Mouse (Mus musculus) Patski (cell line): ENCODE data around the gene Gm17324. TPM values are rescaled to one million over a fixed set of nuclear protein-coding genes. Genes with fewer than 3 reads are reported as not detected.

Source experiments
- ATAC-seq: fragments of 100-300 bp; one replicate; pipeline ENCODE4 v1.8.0; 2021
- CTCF ChIA-PET: fragments of 350-600 bp; sonication (Branson Sonifier 250); formaldehyde crosslinking; loops from one replicate; lab custom pipeline; 2022; ENCODE audit warnings: inconsistent platforms; lab: Charles Lee
- POLR2A ChIA-PET: fragments of 350-600 bp; sonication (Branson Sonifier 250); formaldehyde crosslinking; loops from one replicate; lab custom pipeline; 2022; ENCODE audit warnings: antibody characterized with exemption, inconsistent platforms; lab: Charles Lee
- DNase-seq: peaks from one replicate; pipeline ENCODE4 v3.0.0-alpha.2; 2011; ENCODE audit warnings: low read depth, low spot score
- H3K27me3 ChIP-seq: fragments of 371-371 bp; one replicate; pipeline ENCODE4 v1.5.1; 2021
- CTCF ChIP-seq: fragments of 100-300 bp; IDR thresholded peaks from one replicate; pipeline ENCODE4 v1.5.1; 2021
- in situ Hi-C: fragments of 300-500 bp; cut with MboI; formaldehyde crosslinking; loops from 3 replicates; pipeline ENCODE4 v1.11.1; 2018; ENCODE audit warnings: low pct_unique_long_range_greater_than_20kb, mixed read lengths
- polyA plus RNA-seq: library from polyadenylated mRNA; unstranded; gene quantifications from one replicate; pipeline ENCODE4 v1.2.3, GENCODE M21; 2021

The Gm17324 gene
- polyA plus RNA-seq, 1 experiment from 2014 or later, result not detected

GRCm38 (mm10) chr9:78432471-78432870 is 16.1 kb downstream of the Gm17324 start:
- TF ChIP-seq CTCF, result no peak
- CTCF ChIA-PET, result interaction anchor here (1.4 kb wide), 1 partner anchor 10 kb away, joined by 4 read pairs; no protein-coding TSS in a partner anchor
- DNase-seq (no peak), ATAC-seq (no peak)
- H3K27me3 ChIP-seq, result peaks cover 11% of the 10 kb centered on the region
- in situ Hi-C loops, result no loop called here
- POLR2A ChIA-PET, result no interaction called here

DNA sequence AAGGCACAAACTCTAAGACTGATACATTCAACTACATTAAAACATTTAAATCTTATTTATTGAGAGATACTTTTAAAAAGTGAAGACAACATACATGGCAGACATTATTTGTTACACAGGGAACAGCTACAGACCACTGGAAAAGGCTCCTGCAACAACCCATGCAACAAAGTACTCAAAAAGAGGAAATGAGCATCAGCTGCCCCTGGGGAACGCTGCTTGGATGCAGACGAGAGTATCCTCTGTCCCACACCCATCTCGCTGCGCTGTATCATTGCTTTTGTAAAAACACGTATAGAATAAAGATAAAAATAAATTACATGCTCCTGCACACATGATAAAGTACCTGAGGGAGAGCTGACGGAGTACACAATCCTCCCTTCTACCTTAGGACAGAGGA is 18.1 kb downstream of the Gm17324 start:
- CTCF ChIA-PET, result interaction anchor here (1.0 to 1.6 kb wide), 3 partner anchors 18 to 72 kb away, joined by 3 read pairs; no protein-coding TSS in a partner anchor
- ATAC-seq (no peak), DNase-seq (no peak)
- in situ Hi-C loops, result no loop called here
- POLR2A ChIA-PET, result interaction anchor here (0.7 kb wide), 1 partner anchor 156 kb away, joined by 4 read pairs; no protein-coding TSS in a partner anchor
- no peak for TF ChIP-seq CTCF
- H3K27me3 ChIP-seq, result peaks cover 9% of the 10 kb centered on the region

DNA sequence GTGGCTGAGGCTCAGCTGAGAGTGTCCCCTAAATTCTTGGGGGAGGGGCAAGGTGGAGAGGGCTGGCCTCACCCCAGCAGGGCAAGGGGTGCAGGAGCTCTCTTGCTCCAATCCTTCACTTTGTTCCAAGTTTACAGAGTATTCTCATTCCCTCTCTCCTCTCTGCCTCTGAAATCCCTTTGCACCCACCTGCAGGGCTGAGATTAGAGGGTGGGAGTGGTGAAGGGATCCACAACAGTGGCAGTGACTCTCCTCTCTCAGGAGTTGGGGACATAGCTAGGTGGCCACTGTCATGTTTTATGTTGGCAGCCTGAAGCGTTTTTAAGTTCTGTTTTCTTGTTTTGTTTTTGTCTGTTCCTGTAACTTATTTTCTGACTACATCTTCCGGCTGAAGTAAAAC is 19.0 kb downstream of the Gm17324 start:
- in situ Hi-C loops, result no loop called here
- ATAC-seq, result no peak

GRCm38 (mm10) chr9:78428870-78429432 is 19.6 kb downstream of the Gm17324 start:
- TF ChIP-seq CTCF, result no peak
- in situ Hi-C loops, result no loop called here
- ChIA-PET POLR2A (no interaction called here), CTCF (no interaction called here)
- no peaks in the 10 kb centered on the region for H3K27me3 ChIP-seq
- no peak for DNase-seq
- ATAC-seq, result no peak

More for the DNA sequence above, 19.0 kb downstream of the Gm17324 start:
- no peaks in the 10 kb centered on the region for H3K27me3 ChIP-seq
- ChIA-PET POLR2A (no interaction called here), CTCF (no interaction called here)
- DNase-seq, result no peak
- TF ChIP-seq CTCF, result no peak

- DNase-seq (no peak), ATAC-seq (no peak)
- ChIA-PET POLR2A (no interaction called here), CTCF (no interaction called here)
- H3K27me3 ChIP-seq, result peaks cover 2% of the 10 kb centered on the region
- TF ChIP-seq CTCF, result no peak
- in situ Hi-C loops, result no loop called here
Observed at GRCm38 (mm10) chr9:78428185-78428584, 20.4 kb downstream of the Gm17324 start.

- H3K27me3 ChIP-seq, result peaks cover 8% of the 10 kb centered on the region
- ChIA-PET POLR2A (no interaction called here), CTCF (no interaction called here)
- no peak for TF ChIP-seq CTCF
- ATAC-seq (no peak), DNase-seq (no peak)
- in situ Hi-C loops, result no loop called here
Observed at GRCm38 (mm10) chr9:78427362-78427781, 21.2 kb downstream of the Gm17324 start.

GRCm38 (mm10) chr9:78401596-78401995 is 47.0 kb downstream of the Gm17324 start:
- no peak for TF ChIP-seq CTCF
- no peak for ATAC-seq
- peaks cover 16% of the 10 kb centered on the region for H3K27me3 ChIP-seq
- POLR2A ChIA-PET, result no interaction called here
- in situ Hi-C loops, result no loop called here
- no peak for DNase-seq
- CTCF ChIA-PET, result no interaction called here

DNA sequence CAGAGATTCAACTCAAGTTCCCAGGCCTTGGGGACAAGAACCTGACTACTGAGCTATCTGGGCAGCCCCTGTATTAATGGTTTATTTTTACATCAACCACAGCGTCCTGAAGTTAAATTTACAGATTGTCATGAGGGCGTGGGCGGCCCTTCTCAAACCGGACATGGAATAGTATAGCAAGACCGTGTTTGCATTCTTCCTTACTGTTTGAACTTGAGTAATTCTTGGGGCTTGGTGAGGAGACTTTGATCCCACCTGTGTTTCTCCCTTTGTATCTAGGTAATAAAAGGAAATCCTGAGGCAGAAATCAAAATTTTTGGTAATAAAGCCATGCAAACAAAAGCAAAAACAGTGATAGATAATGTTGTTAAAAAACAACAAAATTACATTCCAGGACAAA is 48.0 kb downstream of the Gm17324 start:
- POLR2A ChIA-PET, result no interaction called here
- DNase-seq (no peak), ATAC-seq (no peak)
- CTCF ChIA-PET, result no interaction called here
- in situ Hi-C loops, result no loop called here
- H3K27me3 ChIP-seq, result peaks cover 19% of the 10 kb centered on the region
- TF ChIP-seq CTCF, result no peak

Other genes starting within 250 kb of the Gm17324 start
- gene Gsta1, start 218.1 kb downstream of the Gm17324 start, polyA plus RNA-seq, result 1.8 TPM
- 0.51 TPM for gene Gm3776, start 191.7 kb downstream of the Gm17324 start, polyA plus RNA-seq
- gene Gm10639, start 158.9 kb downstream of the Gm17324 start, polyA plus RNA-seq, result 0.26 TPM
- gene Omt2a, start 134.0 kb downstream of the Gm17324 start, polyA plus RNA-seq, result not detected
- gene Omt2b, start 121.2 kb downstream of the Gm17324 start, polyA plus RNA-seq, result not detected
- 2.1 TPM for gene Gsta2, start 93.0 kb downstream of the Gm17324 start, polyA plus RNA-seq
- gene Dppa5a, start 80.6 kb downstream of the Gm17324 start, polyA plus RNA-seq, result not detected
- not detected for gene Ooep, start 70.1 kb downstream of the Gm17324 start, polyA plus RNA-seq
- 0.03 TPM for gene Ddx43, start 53.0 kb downstream of the Gm17324 start, polyA plus RNA-seq
- 3.0 TPM for gene Cgas, start 5.5 kb downstream of the Gm17324 start, polyA plus RNA-seq
- gene Mto1, start 578 bp downstream of the Gm17324 start, polyA plus RNA-seq, result 23.8 TPM
- gene Eef1a1, start 40.4 kb upstream of the Gm17324 start, polyA plus RNA-seq, result 8,737 TPM
- 29.9 TPM for gene Slc17a5, start 139.3 kb upstream of the Gm17324 start, polyA plus RNA-seq
- 6.5 TPM for gene Cd109, start 166.8 kb upstream of the Gm17324 start, polyA plus RNA-seq